Mouse (Mus musculus): ENCODE results near the gene Oas3. TPM values are rescaled to one million over a fixed set of nuclear protein-coding genes. Genes with fewer than 3 reads are reported as not detected.
"Not testable (repeated sequence)": the region's sequence is repeated elsewhere in the genome, so short reads cannot be mapped to it uniquely, and the experiment has no call there.

Gene Oas3
- 0.65 and 0.69 TPM in 2 replicates for polyA plus RNA-seq (2015; fragmentation: Nextera tagmentation; extraction: Ambion mirVana)

DNA sequence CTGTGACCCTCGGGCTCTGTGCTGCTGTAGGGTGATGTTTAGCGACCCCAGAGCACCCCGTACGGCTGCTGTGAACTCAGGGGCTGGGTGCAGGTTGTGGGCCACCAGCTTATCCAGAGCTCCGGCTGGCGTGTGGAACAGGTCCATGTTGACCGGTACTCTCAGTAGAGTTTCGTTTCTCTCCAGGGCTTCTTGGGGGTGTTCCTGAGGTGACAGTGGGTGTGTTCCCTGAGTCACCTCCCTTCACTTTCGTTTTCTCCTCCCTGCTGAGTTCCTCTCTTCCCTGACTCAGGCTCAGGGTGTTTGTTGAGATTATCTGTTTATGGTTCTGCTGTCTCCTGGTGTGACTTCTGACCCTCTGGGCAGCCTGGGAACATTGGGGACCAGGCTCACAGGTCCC lies at the start of gene Oas3:
Gene Oas3, minus strand, starts transcription at position 184 of the 400 bp plus-strand sequence.
- no peaks in the 10 kb centered on the region for H3K27me3 ChIP-seq
- no peaks in the 10 kb centered on the region for H3K9me3 ChIP-seq
- H3K9ac ChIP-seq: no peak within 1 kb of the TSS
- no peak for ATAC-seq (ENCODE audit: low FRiP score)
- 83% methylated on average over 9 of the region's 9 CpGs for WGBS
- no peak within 1 kb of the TSS for H3K4me3 ChIP-seq
- no peak within 1 kb of the TSS for H3K4me2 ChIP-seq
- no peak within 1 kb of the TSS for H3K27ac ChIP-seq
- no peaks in the 10 kb centered on the region for H3K36me3 ChIP-seq
- H3K4me1 ChIP-seq (replicated peaks): no peaks in the 10 kb centered on the region

GRCm38 (mm10) chr5:120818999-120819398 lies 41.5 kb upstream of the Oas3 start:
- H3K4me3 ChIP-seq: no peak overlapping the region
- H3K4me1 ChIP-seq (replicated peaks): no peaks in the 10 kb centered on the region
- no peak for ATAC-seq (ENCODE audit: low FRiP score)
- peaks cover 11% of the 10 kb centered on the region for H3K9me3 ChIP-seq
- no peaks in the 10 kb centered on the region for H3K27me3 ChIP-seq
- H3K36me3 ChIP-seq: no peaks in the 10 kb centered on the region
- no peak overlapping the region for H3K27ac ChIP-seq
- H3K9ac ChIP-seq: no peak overlapping the region
- H3K4me2 ChIP-seq: no peak overlapping the region

DNA sequence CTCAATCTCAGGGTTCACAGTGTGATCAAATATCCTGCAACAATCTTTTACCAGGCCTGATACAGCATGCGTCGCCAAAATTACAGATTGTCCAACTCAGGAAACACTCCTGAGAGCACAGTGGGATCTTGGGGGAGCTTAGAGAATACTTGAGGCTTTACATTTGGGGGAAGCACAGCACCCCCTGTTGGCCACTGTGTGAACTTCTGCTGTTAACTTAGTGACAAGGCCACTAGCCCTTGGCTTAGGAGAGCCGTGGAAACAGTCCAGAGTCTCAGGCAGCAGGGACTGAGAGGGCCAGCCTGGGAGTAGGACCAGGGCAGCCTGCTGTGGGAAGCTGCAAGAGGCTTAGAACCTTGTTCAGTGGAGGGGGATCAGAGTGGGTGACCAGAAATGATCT lies 38.5 kb upstream of the Oas3 start:
- H3K4me1 ChIP-seq (replicated peaks): peaks cover 13% of the 10 kb centered on the region
- H3K27ac ChIP-seq: no peak overlapping the region
- no peak for ATAC-seq (ENCODE audit: low FRiP score)
- no peak overlapping the region for H3K9ac ChIP-seq
- H3K36me3 ChIP-seq: no peaks in the 10 kb centered on the region
- H3K9me3 ChIP-seq: peaks cover 11% of the 10 kb centered on the region
- no peak overlapping the region for H3K4me2 ChIP-seq
- no peak overlapping the region for H3K4me3 ChIP-seq
- 75% methylated on average over 3 of the region's 3 CpGs for WGBS
- no peaks in the 10 kb centered on the region for H3K27me3 ChIP-seq

DNA sequence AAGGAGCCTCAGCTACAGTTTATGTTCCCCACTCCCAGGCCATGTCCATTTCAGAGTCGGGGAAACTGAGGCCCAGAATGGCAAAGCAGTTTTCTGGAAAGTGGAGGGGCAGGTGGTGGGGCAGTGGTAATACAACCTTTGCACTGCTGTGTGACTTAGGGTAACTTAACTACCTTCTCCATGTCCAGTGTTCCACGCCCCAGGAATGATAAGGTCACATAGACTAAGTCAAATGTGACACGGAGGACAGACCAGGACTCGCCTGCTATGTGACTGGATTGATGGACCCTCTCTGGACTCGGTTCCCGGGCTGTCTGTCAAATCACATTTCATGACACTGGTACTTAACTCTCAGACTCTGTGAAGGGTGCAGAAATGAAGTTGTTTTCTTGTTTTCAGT lies 35.6 kb upstream of the Oas3 start:
- no peaks in the 10 kb centered on the region for H3K9me3 ChIP-seq
- 86% methylated on average over 6 of the region's 6 CpGs for WGBS
- H3K9ac ChIP-seq: 0 out of 2 replicates have a peak overlapping the region, but pooled peaks have one; percentile 65
- peak overlapping the region; percentile 56 for H3K4me2 ChIP-seq
- H3K4me1 ChIP-seq (replicated peaks): peaks cover 13% of the 10 kb centered on the region
- H3K27ac ChIP-seq: no peak overlapping the region
- ATAC-seq (ENCODE audit: low FRiP score): no peak
- no peaks in the 10 kb centered on the region for H3K36me3 ChIP-seq
- no peak overlapping the region for H3K4me3 ChIP-seq
- no peaks in the 10 kb centered on the region for H3K27me3 ChIP-seq

- Histone ChIP-seq H3K27ac (peak within 1 kb of the TSS; percentile 80), H3K4me3 (peak within 1 kb of the TSS; percentile 26), H3K9ac (peak within 1 kb of the TSS; percentile 65), H3K36me3 (no peaks in the 10 kb centered on the region), H3K27me3 (no peaks in the 10 kb centered on the region), H3K4me1 (replicated peaks) (peaks cover 13% of the 10 kb centered on the region), H3K4me2 (peak within 1 kb of the TSS; percentile 56), H3K9me3 (no peaks in the 10 kb centered on the region)
- WGBS: 7% methylated on average over 18 of the region's 18 CpGs
- ATAC-seq (ENCODE audit: low FRiP score): peak; percentile 81
Measured at GRCm38 (mm10) chr5:120811951-120812819, 34.7 kb upstream of the Oas3 start, which contains the start of gene Oas1c. Gene Oas1c (minus strand): TSS chr5:120812514.

DNA sequence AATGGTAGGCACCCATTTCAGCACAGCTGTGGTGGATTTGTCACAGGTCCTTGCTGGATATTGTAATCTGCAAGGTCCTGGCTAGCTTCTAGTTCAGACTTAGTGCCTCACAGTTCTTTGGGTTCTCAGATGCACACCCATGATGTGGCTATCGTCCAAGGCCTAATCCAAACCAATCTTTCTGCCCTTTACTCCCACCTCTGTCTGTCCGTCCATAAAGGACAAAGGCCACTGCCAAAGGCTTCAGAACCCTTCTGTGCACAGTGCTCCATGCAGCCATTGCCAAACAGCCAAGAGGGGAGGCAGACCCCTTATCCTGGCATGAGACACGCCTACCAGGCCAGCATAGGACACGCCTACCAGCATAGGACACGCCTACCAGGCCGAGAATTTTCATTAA lies 31.7 kb upstream of the Oas3 start:
- peaks cover 13% of the 10 kb centered on the region for H3K4me1 ChIP-seq (replicated peaks)
- no peaks in the 10 kb centered on the region for H3K36me3 ChIP-seq
- 46% methylated on average over 6 of the region's 6 CpGs for WGBS
- H3K4me2 ChIP-seq: no peak overlapping the region
- H3K27ac ChIP-seq: no peak overlapping the region
- no peak overlapping the region for H3K4me3 ChIP-seq
- ATAC-seq (ENCODE audit: low FRiP score): no peak
- peaks cover 6% of the 10 kb centered on the region; the same call in 1 of the 2 replicates for H3K9me3 ChIP-seq
- no peaks in the 10 kb centered on the region for H3K27me3 ChIP-seq
- no peak overlapping the region for H3K9ac ChIP-seq

DNA sequence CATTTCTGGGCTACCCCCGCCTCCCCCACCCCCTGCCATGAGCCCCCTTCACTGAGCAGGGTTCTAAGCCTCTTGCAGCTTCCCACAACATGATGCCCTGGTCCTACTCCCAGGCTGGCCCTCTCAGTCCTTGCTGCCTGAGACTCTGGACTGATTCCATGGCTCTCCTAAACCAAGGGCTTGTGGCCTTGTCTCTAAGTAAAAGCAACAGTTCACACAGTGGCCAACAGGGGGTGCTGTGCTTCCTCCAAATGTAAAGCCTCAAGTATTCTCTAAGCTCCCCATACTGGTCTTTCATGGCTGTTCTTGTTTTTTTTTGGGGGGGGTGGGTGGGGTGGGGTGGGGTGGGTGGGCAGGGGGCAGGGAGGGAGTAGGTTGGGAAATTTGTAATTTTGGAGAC lies 29.0 kb upstream of the Oas3 start:
- Histone ChIP-seq H3K9ac (no peak overlapping the region), H3K27me3 (no peaks in the 10 kb centered on the region), H3K9me3 (peaks cover 9% of the 10 kb centered on the region; the same call in 1 of the 2 replicates), H3K4me1 (replicated peaks) (peaks cover under 1% of the 10 kb centered on the region; the same call in 1 of the 2 replicates), H3K27ac (no peak overlapping the region), H3K4me3 (no peak overlapping the region), H3K36me3 (no peaks in the 10 kb centered on the region), H3K4me2 (no peak overlapping the region)
- no peak for ATAC-seq (ENCODE audit: low FRiP score)
- 100% methylated on average over 1 of the region's 1 CpGs for WGBS

- Histone ChIP-seq H3K9ac (no peak overlapping the region), H3K4me1 (replicated peaks) (no peaks in the 10 kb centered on the region), H3K4me3 (no peak overlapping the region), H3K27me3 (no peaks in the 10 kb centered on the region), H3K4me2 (no peak overlapping the region), H3K9me3 (peaks cover 9% of the 10 kb centered on the region; the same call in 1 of the 2 replicates), H3K27ac (no peak overlapping the region), H3K36me3 (no peaks in the 10 kb centered on the region)
- 75% methylated on average over 2 of the region's 2 CpGs for WGBS
- ATAC-seq (ENCODE audit: low FRiP score): no peak
Measured at GRCm38 (mm10) chr5:120803596-120803995, 26.1 kb upstream of the Oas3 start.

DNA sequence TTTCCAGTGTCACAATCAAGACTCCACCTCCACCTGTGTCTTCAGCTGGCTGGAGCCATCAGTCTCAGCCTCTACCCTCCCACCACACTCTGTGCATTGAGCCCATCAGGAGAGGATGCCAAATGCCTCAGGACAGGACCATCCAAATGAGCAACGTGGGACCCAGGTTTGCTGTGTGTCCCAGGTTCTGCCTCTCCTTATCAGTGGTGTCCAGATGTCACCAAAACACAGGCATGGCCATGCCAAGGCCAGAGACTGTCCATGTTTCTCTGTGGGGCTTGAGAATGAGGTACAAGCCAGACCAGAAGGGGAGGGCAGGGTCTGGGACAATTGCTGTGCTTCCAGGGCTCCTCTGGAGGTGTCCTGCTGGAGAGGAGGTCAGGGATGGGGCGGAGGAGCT lies 21.5 kb upstream of the Oas3 start:
- ATAC-seq (ENCODE audit: low FRiP score); H3K27me3 ChIP-seq; H3K4me3 ChIP-seq; H3K4me2 ChIP-seq; H3K36me3 ChIP-seq; H3K4me1 ChIP-seq (replicated peaks); H3K9me3 ChIP-seq; H3K27ac ChIP-seq; H3K9ac ChIP-seq: not testable (repeated sequence)
- WGBS: 79% methylated on average over 2 of the region's 2 CpGs

- WGBS: 83% methylated on average over 5 of the region's 5 CpGs
- H3K4me2 ChIP-seq; H3K4me1 ChIP-seq (replicated peaks); H3K36me3 ChIP-seq; H3K4me3 ChIP-seq; H3K9ac ChIP-seq; H3K27ac ChIP-seq; H3K27me3 ChIP-seq; H3K9me3 ChIP-seq; ATAC-seq (ENCODE audit: low FRiP score): not testable (repeated sequence)
Measured at GRCm38 (mm10) chr5:120798147-120798546, 20.7 kb upstream of the Oas3 start.

DNA sequence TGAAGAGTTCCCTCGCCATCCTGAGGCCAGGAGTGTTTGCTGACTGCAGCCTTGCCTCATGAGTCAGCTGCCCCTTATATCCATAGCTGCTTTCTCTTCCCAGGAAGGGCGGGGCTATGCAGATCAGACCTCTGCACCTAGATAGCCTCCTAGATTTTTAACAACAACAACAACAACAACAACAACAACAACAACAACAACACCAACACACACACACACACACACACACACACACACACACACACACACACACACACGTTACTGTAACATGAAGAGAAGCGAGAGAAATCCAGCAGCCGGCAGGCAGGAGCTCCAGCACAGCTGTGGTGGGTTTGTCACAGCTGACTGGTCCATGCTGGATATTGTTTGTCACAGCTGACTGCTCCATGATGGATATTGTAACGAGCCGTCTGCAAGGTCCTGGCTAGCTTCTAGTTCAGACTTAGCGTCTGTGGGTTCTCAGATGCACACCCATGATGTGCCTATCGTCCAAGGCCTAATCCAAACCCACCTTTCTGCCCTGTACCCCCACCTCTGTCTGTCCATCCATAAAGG lies 18.1 kb upstream of the Oas3 start, which contains the start of gene Oas1e:
Gene Oas1e, minus strand, starts transcription at position 51 of the 555 bp plus-strand sequence.
- not testable (repeated sequence) for H3K4me1 ChIP-seq (replicated peaks); ATAC-seq (ENCODE audit: low FRiP score); H3K4me2 ChIP-seq; H3K27me3 ChIP-seq; H3K36me3 ChIP-seq; H3K9ac ChIP-seq; H3K4me3 ChIP-seq; H3K9me3 ChIP-seq; H3K27ac ChIP-seq
- 68% methylated on average over 8 of the region's 9 CpGs for WGBS

DNA sequence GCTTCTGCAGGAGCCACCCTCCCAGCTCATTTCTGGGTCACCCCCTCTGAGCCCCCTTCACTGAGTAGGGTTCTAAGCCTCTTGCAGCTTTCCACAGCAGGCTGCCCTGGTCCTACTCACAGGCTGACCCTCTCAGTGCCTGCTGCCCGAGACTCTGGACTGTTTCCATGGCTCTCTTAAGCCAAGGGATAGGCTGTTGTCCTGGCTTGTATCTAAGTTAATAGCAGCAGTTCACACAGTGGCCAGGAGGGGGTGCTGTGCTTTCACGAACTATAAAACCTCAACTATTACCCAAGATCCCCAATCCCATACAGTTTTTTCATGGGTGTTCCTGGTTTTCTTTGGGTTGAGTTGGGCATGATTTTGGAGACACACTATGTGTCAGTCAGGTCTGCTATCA lies 15.6 kb upstream of the Oas3 start:
- no peak overlapping the region for H3K9ac ChIP-seq
- no peaks in the 10 kb centered on the region for H3K36me3 ChIP-seq
- no peak overlapping the region for H3K4me2 ChIP-seq
- H3K4me1 ChIP-seq (replicated peaks): no peaks in the 10 kb centered on the region
- no peaks in the 10 kb centered on the region for H3K27me3 ChIP-seq
- no peak overlapping the region for H3K27ac ChIP-seq
- 34% methylated on average over 2 of the region's 2 CpGs for WGBS
- ATAC-seq (ENCODE audit: low FRiP score): no peak
- no peaks in the 10 kb centered on the region for H3K9me3 ChIP-seq
- H3K4me3 ChIP-seq: no peak overlapping the region

DNA sequence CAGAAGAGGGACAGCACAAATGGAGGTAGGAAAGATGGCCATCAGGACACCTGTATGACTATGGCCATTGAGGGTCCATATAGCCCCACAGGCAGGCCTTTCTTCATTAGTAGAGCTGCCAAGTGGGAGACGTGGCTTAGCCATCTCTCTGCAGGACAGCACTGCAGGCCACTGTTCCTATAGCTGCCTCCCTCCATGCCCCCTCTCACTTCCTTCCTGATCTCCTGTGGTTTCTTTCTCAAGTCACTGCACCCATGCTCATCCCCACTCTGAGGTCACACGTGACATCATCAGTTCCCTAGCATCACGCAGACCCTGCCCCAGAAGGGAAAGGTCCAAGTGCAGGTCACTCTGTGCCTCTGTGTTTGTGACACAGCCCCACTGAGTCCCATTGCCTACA lies 9.6 kb upstream of the Oas3 start:
- H3K4me1 ChIP-seq (replicated peaks): no peaks in the 10 kb centered on the region
- H3K4me3 ChIP-seq: no peak overlapping the region
- no peaks in the 10 kb centered on the region for H3K36me3 ChIP-seq
- WGBS: 70% methylated on average over 3 of the region's 3 CpGs
- no peak overlapping the region for H3K27ac ChIP-seq
- no peak for ATAC-seq (ENCODE audit: low FRiP score)
- H3K4me2 ChIP-seq: no peak overlapping the region
- no peak overlapping the region for H3K9ac ChIP-seq
- no peaks in the 10 kb centered on the region for H3K27me3 ChIP-seq
- H3K9me3 ChIP-seq: no peaks in the 10 kb centered on the region

Measured in hindbrain, embryonic 13.5 days (tissue).